In genomic region chr15:99874612-99875333, GRCm38 (mm10) we compare ENCODE assay signal across 8 mouse cellular contexts. TPM values are rescaled to one million over a fixed set of nuclear protein-coding genes. Genes with fewer than 3 reads are reported as not detected.
A peak's percentile ranks its signal among the peaks of the same experiment; 100 is the strongest.
DNase-seq lines count a peak whose midpoint lies in the region; ATAC-seq and TF ChIP-seq lines count a peak whose summit lies in the region.

No protein-coding gene starts in this region.

- peaks cover 7% of the 10 kb centered on the region for H3K4me1 ChIP-seq in heart, adult 2 months (ENCODE audit: control insufficient read depth, insufficient read depth, low read length)
- H3K4me1 ChIP-seq in brown adipose tissue, adult 24 weeks (ENCODE audit: control insufficient read depth, insufficient read depth, insufficient read length, low read length) = no peaks in the 10 kb centered on the region
- peaks cover 7% of the 10 kb centered on the region for H3K4me1 ChIP-seq in forebrain, postnatal 0 days (ENCODE audit: insufficient read depth)
- H3K4me1 ChIP-seq in kidney, adult 2 months (ENCODE audit: control insufficient read depth, insufficient read depth, low read length) = peaks cover 15% of the 10 kb centered on the region
- peaks cover 4% of the 10 kb centered on the region; the same call in 1 of the 2 replicates for H3K4me1 ChIP-seq in lung, postnatal 0 days (ENCODE audit: insufficient read depth, low read depth, low read length)

- no peaks in the 10 kb centered on the region for H3K9me3 ChIP-seq in forebrain, postnatal 0 days (ENCODE audit: low read length)
- no peaks in the 10 kb centered on the region for H3K9me3 ChIP-seq in lung, postnatal 0 days (ENCODE audit: low read length)

- 3% methylated on average over 30 of the region's 30 CpGs for WGBS in heart, adult 2 months
- WGBS in forebrain, postnatal 0 days = 2% methylated on average over 26 of the region's 30 CpGs
- WGBS in kidney, adult 2 months = 1% methylated on average over 30 of the region's 30 CpGs
- 4% methylated on average over 21 of the region's 30 CpGs for WGBS in lung, postnatal 0 days

- H3K27me3 ChIP-seq in heart, adult 2 months (ENCODE audit: control insufficient read depth, insufficient read depth, low read length) = no peaks in the 10 kb centered on the region
- H3K27me3 ChIP-seq in forebrain, postnatal 0 days (ENCODE audit: insufficient read depth, low read length) = no peaks in the 10 kb centered on the region
- H3K27me3 ChIP-seq in kidney, adult 2 months (replicated peaks; ENCODE audit: control insufficient read depth, insufficient read depth, low read length) = no peaks in the 10 kb centered on the region
- H3K27me3 ChIP-seq in lung, postnatal 0 days (replicated peaks; ENCODE audit: insufficient read depth, low read length) = no peaks in the 10 kb centered on the region

- TF ChIP-seq EP300 in heart, adult 2 months (IDR thresholded peaks at IDR 0.05; ENCODE audit: insufficient read depth, low read depth, low read length) = no peak
- TF ChIP-seq EP300 in lung, postnatal 0 days (IDR thresholded peaks at IDR 0.05) = no peak

- intact Hi-C loops in heart, adult 2 months (cut with DNase I) = loop anchor here (5.0 kb wide), 1 partner anchor 72 kb away; no protein-coding TSS in a partner anchor
- intact Hi-C loops in heart, postnatal 25 days (cut with DNase I) = no loop called here

- no peak for TF ChIP-seq CTCF in heart, adult 2 months (IDR thresholded peaks at IDR 0.05)
- TF ChIP-seq CTCF in forebrain, postnatal 0 days (IDR thresholded peaks at IDR 0.05; ENCODE audit: low read depth) = no peak
- TF ChIP-seq CTCF in kidney, adult 2 months (conservative IDR thresholded peaks at IDR 0.05; ENCODE audit: insufficient read depth, insufficient read length, low read depth, low read length) = no peak
- TF ChIP-seq CTCF in lung, postnatal 0 days (IDR thresholded peaks at IDR 0.05) = no peak

- no peaks in the 10 kb centered on the region for H3K36me3 ChIP-seq in heart, adult 2 months (ENCODE audit: control insufficient read depth, insufficient read depth, low read length)
- H3K36me3 ChIP-seq in forebrain, postnatal 0 days (ENCODE audit: insufficient read depth) = no peaks in the 10 kb centered on the region
- no peaks in the 10 kb centered on the region for H3K36me3 ChIP-seq in kidney, adult 2 months (ENCODE audit: control insufficient read depth, insufficient read depth, low read length)
- no peaks in the 10 kb centered on the region for H3K36me3 ChIP-seq in lung, postnatal 0 days (ENCODE audit: insufficient read depth, low read length)

- peak overlapping the region; percentile 93 for H3K4me3 ChIP-seq in heart, adult 2 months
- H3K4me3 ChIP-seq in brown adipose tissue, adult 24 weeks (ENCODE audit: insufficient read depth, low read depth, low read length) = peak overlapping the region; percentile 78
- H3K4me3 ChIP-seq in forebrain, postnatal 0 days (ENCODE audit: low read depth, low read length) = peak overlapping the region; percentile 93
- H3K4me3 ChIP-seq in kidney, adult 2 months (ENCODE audit: insufficient read depth, low read depth, low read length) = peak overlapping the region; percentile 82
- H3K4me3 ChIP-seq in lung, postnatal 0 days (ENCODE audit: low read depth, low read length) = peak overlapping the region; percentile 62

- TF ChIP-seq POLR2A in heart, adult 2 months (IDR thresholded peaks at IDR 0.05; ENCODE audit: insufficient read depth, low read depth, low read length) = 0 out of 2 replicates have a peak, but pooled peaks have one; percentile 22
- TF ChIP-seq POLR2A in kidney, adult 2 months (IDR thresholded peaks at IDR 0.05; ENCODE audit: low read depth, low read length) = no peak

- peak overlapping the region; percentile 88 for H3K4me2 ChIP-seq in forebrain, postnatal 0 days (ENCODE audit: low read depth)
- H3K4me2 ChIP-seq in lung, postnatal 0 days (replicated peaks; ENCODE audit: low read depth, low read length) = peak overlapping the region; percentile 97

- H3K79me2 ChIP-seq in heart, adult 2 months (replicated peaks; ENCODE audit: control insufficient read depth, insufficient read depth, low read length) = no peaks in the 10 kb centered on the region; the same call in 1 of the 2 replicates

- peak overlapping the region; percentile 82 for H3K9ac ChIP-seq in heart, adult 2 months (ENCODE audit: low read depth, low read length)
- H3K9ac ChIP-seq in forebrain, postnatal 0 days = peak overlapping the region; percentile 73
- H3K9ac ChIP-seq in lung, postnatal 0 days (replicated peaks; ENCODE audit: low read depth) = peak overlapping the region; percentile 35

- peak; percentile 41 to 51 for DNase-seq in heart, adult 2 months
- no peak for DNase-seq in heart, postnatal 25 days (ENCODE audit: low spot score)
- peak; percentile 33 for DNase-seq in forebrain, postnatal 0 days
- peak; percentile 74 for DNase-seq in kidney, adult 2 months
- peak; percentile 31 for DNase-seq in lung, postnatal 0 days (ENCODE audit: low spot score)
- no peak for DNase-seq in c-Kit-positive CD71-positive TER-119-positive erythroid progenitor cells, embryonic 14.5 days (ENCODE audit: low spot score)
- DNase-seq in urinary bladder, adult 18-20 months (ENCODE audit: low spot score in 2 of 2) = no peak

- peak; percentile 71 for ATAC-seq in forebrain, postnatal 0 days
- peak; percentile 26 for ATAC-seq in lung, postnatal 0 days

- peak overlapping the region; percentile 88 for H3K27ac ChIP-seq in heart, adult 2 months
- H3K27ac ChIP-seq in brown adipose tissue, adult 24 weeks (replicated peaks; ENCODE audit: low read depth, low read length) = peak overlapping the region; percentile 48
- H3K27ac ChIP-seq in forebrain, postnatal 0 days (ENCODE audit: low read depth, low read length) = 0 out of 2 replicates have a peak overlapping the region, but pooled peaks have one; percentile 21
- peak overlapping the region; percentile 82 for H3K27ac ChIP-seq in kidney, adult 2 months (ENCODE audit: insufficient read depth, low read depth, low read length)
- H3K27ac ChIP-seq in lung, postnatal 0 days (ENCODE audit: low read length) = peak overlapping the region; percentile 64

RNA-seq across cellular contexts. Expression of gene Lima1, which starts 0.5 kb away (rescaled TPM):
- total RNA-seq in heart, adult 2 months (2021) = 10 to 100 TPM; 15.7 to 16.7 TPM
- 8.8 and 13.4 TPM in 2 replicates for polyA plus RNA-seq in heart, adult 2 months (2012; rRNA removed)
- total RNA-seq in heart, postnatal 25 days (2021) = 10 to 100 TPM; 17.9 to 20.2 TPM
- polyA plus RNA-seq in brown adipose tissue, adult 24 weeks (2012; ENCODE audit: insufficient read depth, insufficient read length, missing spikeins) = 9.0 and 18.3 TPM in 2 replicates
- 9.7 and 12.5 TPM in 2 replicates for total RNA-seq in forebrain, postnatal 0 days (2014; rRNA removed)
- polyA plus RNA-seq in forebrain, postnatal 0 days (2015; fragmentation: Nextera tagmentation; extraction: Ambion mirVana) = 8.5 and 11.8 TPM in 2 replicates
- 29.9 and 32.7 TPM in 2 replicates for polyA plus RNA-seq in kidney, adult 2 months (2012; rRNA removed)
- 28.6 and 38.5 TPM in 2 replicates for polyA plus RNA-seq in lung, postnatal 0 days (2015; fragmentation: Nextera tagmentation; extraction: Ambion mirVana)

Comparison
In these comparisons a context has a peak if more than half of its experiments do, and no peak if none do; other contexts are left out.
1. DNase-seq: peak in heart, adult 2 months (2 of 2), forebrain, postnatal 0 days (single experiment), kidney, adult 2 months (single experiment) and lung, postnatal 0 days (single experiment); none in heart, postnatal 25 days (single experiment), c-Kit-positive CD71-positive TER-119-positive erythroid progenitor cells, embryonic 14.5 days (single experiment) and urinary bladder, adult 18-20 months (0 of 2).
2. H3K27ac ChIP-seq: peak in every context shown above with its lines; median percentile 88 in heart, adult 2 months; 82 in kidney, adult 2 months; 64 in lung, postnatal 0 days; 48 in brown adipose tissue, adult 24 weeks; 21 in forebrain, postnatal 0 days.
3. Peak in every context shown above with its lines, with median percentiles within 50 percentile points of each other: H3K4me3 ChIP-seq and H3K9ac ChIP-seq.